Mouse (Mus musculus) heart, adult 2 months (tissue): ENCODE data around the gene Slc25a5. TPM values are rescaled to one million over a fixed set of nuclear protein-coding genes. Genes with fewer than 3 reads are reported as not detected.

Experiments used
- DNase-seq, 2 experiments: peaks; one replicate each; pipeline ENCODE4 v3.0.0; 2021
- H3K27ac ChIP-seq: fragments of 200-600 bp; 2 replicates; pipeline ENCODE4 v1.8.1; 2022
- H3K27me3 ChIP-seq: fragments of 200-500 bp; 2 replicates; pipeline ENCODE4 v1.6.1; 2012; ENCODE audit warnings: mild to moderate bottlenecking, low read length, inconsistent platforms, mixed read lengths; ENCODE audit not compliant: control insufficient read depth, insufficient read depth
- H3K36me3 ChIP-seq: fragments of 200-500 bp; 2 replicates; pipeline ENCODE4 v1.6.1; 2012; ENCODE audit warnings: low read length, inconsistent platforms; ENCODE audit not compliant: control insufficient read depth, insufficient read depth
- H3K4me1 ChIP-seq: fragments of 200-500 bp; 2 replicates; pipeline ENCODE4 v1.6.1; 2011; ENCODE audit warnings: low read length; ENCODE audit not compliant: control insufficient read depth, insufficient read depth
- H3K4me3 ChIP-seq: fragments of 200-600 bp; 2 replicates; pipeline ENCODE4 v1.8.1; 2022
- H3K79me2 ChIP-seq: fragments of 200-500 bp; replicated peaks from 2 replicates; pipeline ENCODE4 v1.6.1; 2012; ENCODE audit warnings: mild to moderate bottlenecking, inconsistent platforms, low read length, moderate library complexity, mixed read lengths; ENCODE audit not compliant: control insufficient read depth, insufficient read depth
- H3K9ac ChIP-seq: fragments of 200-500 bp; 2 replicates; pipeline ENCODE4 v1.6.1; 2012; ENCODE audit warnings: low read depth, mild to moderate bottlenecking, control low read depth, inconsistent platforms, low read length, mixed read lengths
- CTCF ChIP-seq: fragments of 200-600 bp; IDR thresholded peaks from 2 replicates; pipeline ENCODE4 v1.8.1; 2022; ENCODE audit warnings: antibody characterized with exemption, mild to moderate bottlenecking, moderate library complexity
- EP300 ChIP-seq: fragments of 200-500 bp; IDR thresholded peaks from 2 replicates; pipeline ENCODE4 v1.6.1; 2011; ENCODE audit warnings: low read depth, low read length, control low read depth; ENCODE audit not compliant: insufficient read depth
- POLR2A ChIP-seq: fragments of 200-500 bp; IDR thresholded peaks from 2 replicates; pipeline ENCODE4 v1.6.1; 2011; ENCODE audit warnings: mild to moderate bottlenecking, low read depth, low read length, control low read depth; ENCODE audit not compliant: insufficient read depth
- WGBS: fragments of 180-500 bp; shearing (Covaris S2); methylation state at CpG from one replicate; pipeline ENCODE4 v1.1.7; 2018; 5-methylcytosine and 5-hydroxymethylcytosine counted together
- intact Hi-C: fragments of 180-260 bp; cut with DNase I; formaldehyde crosslinking; loops from one replicate; pipeline ENCODE4 v1.15.1; 2025
- long read RNA-seq: library from polyadenylated mRNA; stranded (forward); transcript quantifications from one replicate; pipeline ENCODE4 v2.0.0, GENCODE M21; 2021
- polyA plus RNA-seq: library from polyadenylated mRNA; depleted of rRNA; stranded (reverse); fragments of >200 nt; gene quantifications from 2 replicates; pipeline ENCODE4 v1.2.3, GENCODE M21; 2012; rRNA removed
- total RNA-seq, 2 experiments: library from RNA; stranded (reverse); gene quantifications; 2 replicates each; pipeline ENCODE4 v1.2.3; 2021

Slc25a5 gene
- total RNA-seq (100 to 1,000 TPM; 352 to 447 TPM), polyA plus RNA-seq (425 and 550 TPM in 2 replicates)
- long read RNA-seq, transcript Slc25a5-201 (4 exons, 1,240 nt), result major isoform, 416 of 1,460 reads
- long read RNA-seq, partial matches to known transcripts, result 4 of 1,460 reads
- long read RNA-seq, other reads (novel, unspliced or antisense), result 1,040 of 1,460 reads

DNA sequence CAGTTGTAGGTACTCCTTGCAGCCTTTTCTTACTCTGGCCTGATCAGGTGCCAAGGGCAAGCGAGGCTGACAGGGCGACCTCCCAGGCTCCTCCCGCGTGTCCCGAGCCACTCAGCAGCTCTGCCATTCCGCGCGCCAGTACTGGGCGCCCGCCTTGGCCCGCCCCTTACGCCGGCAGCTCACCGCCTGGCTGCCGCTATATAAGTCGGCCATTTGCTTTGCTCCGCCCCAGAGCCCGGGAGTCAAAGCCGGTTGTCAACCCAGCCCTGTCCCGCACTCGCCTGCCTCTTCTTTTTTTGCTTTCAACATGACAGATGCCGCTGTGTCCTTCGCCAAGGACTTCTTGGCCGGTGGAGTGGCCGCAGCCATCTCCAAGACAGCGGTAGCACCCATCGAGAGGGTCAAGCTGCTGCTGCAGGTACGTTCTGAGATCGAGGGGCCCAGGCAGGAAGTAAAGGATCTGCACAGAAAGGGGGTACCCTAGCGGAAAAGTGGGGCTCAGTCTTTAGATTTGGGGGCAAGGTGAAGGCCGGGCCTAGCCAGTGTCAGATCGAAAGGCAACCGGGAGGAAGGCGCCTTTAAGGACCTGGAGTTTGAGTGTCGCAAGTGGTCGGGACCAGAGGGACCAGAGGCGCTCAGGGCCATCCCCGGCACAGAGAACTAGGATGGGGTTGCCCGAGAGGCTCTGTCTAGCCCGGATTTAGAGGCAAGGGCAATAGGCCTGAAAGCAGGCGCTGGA, at the start of gene Slc25a5:
Gene Slc25a5, plus strand, starts transcription at position 228 of the 739 bp plus-strand sequence.
- Histone ChIP-seq H3K27me3 (no peaks in the 10 kb centered on the region), H3K27ac (peak within 1 kb of the TSS; percentile 93), H3K4me1 (no peaks in the 10 kb centered on the region), H3K36me3 (peaks cover 5% of the 10 kb centered on the region), H3K4me3 (peak within 1 kb of the TSS; percentile 62), H3K79me2 (no peaks in the 10 kb centered on the region), H3K9ac (peak within 1 kb of the TSS; percentile 98)
- peak; percentile 83 to 90 for DNase-seq
- TF ChIP-seq EP300 (0 out of 2 replicates have a peak, but pooled peaks have one; percentile 11), CTCF (no peak), POLR2A (peak; percentile 89)
- 12% methylated on average over 41 of the region's 41 CpGs for WGBS
- intact Hi-C loops, result loop anchor here (1.0 kb wide), 1 partner anchor 12 kb away; no protein-coding TSS in a partner anchor

DNA sequence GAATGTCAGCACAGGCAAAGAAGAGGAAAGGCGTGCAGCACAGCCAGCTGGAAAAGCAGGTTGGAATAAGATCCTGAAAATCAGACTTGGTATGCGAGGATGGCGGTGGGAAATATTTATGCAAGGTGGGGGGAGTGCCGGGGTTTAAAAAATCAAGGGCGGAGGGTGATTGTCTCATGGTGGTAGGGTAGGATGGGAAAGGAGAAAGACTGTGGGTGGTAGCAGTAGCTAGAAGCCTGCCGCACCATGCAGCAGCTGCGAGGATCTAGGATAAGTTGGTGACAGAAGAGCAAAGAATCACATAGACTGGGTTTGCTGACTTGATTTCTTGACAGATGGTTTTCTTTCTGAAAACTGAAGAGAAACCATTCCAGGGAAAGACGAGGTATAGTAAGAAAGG, 48.7 kb upstream of the Slc25a5 start:
- no peaks in the 10 kb centered on the region for H3K79me2 ChIP-seq
- DNase-seq, result no peak
- H3K9ac ChIP-seq, result no peak overlapping the region
- H3K27me3 ChIP-seq, result no peaks in the 10 kb centered on the region
- WGBS, result 76% methylated on average over 8 of the region's 8 CpGs
- H3K4me1 ChIP-seq, result no peaks in the 10 kb centered on the region; the same call in none of the 2 replicates
- H3K4me3 ChIP-seq, result no peak overlapping the region
- intact Hi-C loops, result loop anchor here (5.0 kb wide), 1 partner anchor 104 kb away; no protein-coding TSS in a partner anchor
- H3K36me3 ChIP-seq, result no peaks in the 10 kb centered on the region
- H3K27ac ChIP-seq, result no peak overlapping the region
- TF ChIP-seq CTCF (no peak), EP300 (no peak), POLR2A (no peak)

DNA sequence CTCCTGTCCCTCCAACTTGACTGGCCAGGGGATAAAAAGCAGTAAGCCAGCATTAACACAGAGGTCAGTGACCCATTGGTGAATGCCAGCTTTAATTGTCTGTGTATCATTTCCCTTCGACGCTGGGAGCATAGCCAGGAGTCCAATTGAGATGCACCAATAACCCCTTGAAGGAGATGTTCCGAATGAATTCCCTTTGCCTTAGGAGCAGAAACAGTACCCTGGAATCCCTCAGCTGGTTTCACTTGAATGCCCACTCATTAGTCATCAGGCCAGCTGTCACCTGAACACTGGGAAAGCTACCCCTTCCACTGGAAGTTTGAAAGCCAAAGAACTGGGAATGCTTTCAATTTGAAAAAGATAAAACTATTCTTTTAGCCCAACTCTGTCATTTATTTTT, 46.9 kb upstream of the Slc25a5 start:
- no peak overlapping the region for H3K27ac ChIP-seq
- no peaks in the 10 kb centered on the region for H3K36me3 ChIP-seq
- intact Hi-C loops, result loop anchor here (5.0 kb wide), 1 partner anchor 106 kb away; no protein-coding TSS in a partner anchor
- H3K9ac ChIP-seq, result no peak overlapping the region
- no peak for TF ChIP-seq CTCF
- no peak for TF ChIP-seq POLR2A
- no peak for TF ChIP-seq EP300
- H3K27me3 ChIP-seq, result no peaks in the 10 kb centered on the region
- no peaks in the 10 kb centered on the region for H3K79me2 ChIP-seq
- no peak for DNase-seq
- H3K4me1 ChIP-seq, result no peaks in the 10 kb centered on the region; the same call in none of the 2 replicates
- no peak overlapping the region for H3K4me3 ChIP-seq
- WGBS, result 41% methylated on average over 3 of the region's 3 CpGs

DNA sequence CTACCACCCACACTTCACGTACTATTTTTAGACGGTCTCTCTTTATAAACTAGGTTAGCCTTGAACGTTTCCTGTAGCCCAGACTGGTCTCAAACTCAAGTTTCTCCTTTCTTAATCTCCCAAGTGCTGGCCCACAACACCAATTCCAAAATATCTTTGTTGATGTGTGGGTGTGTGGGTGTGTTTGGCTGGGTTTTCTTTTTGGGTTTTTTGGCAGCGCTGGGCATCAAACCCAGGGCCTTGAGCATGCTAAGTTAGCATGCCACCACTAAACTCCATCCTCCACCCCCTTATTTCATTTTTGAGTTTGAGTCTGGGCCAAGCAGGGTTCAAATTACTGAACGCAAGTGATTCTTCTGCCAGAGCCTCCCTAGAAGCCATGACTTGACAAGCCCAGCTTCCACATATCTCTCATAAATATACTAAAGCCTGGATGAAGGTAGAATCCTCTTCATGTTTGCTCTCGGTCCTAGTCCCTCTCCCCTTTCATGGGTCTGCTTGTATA, 46.1 kb upstream of the Slc25a5 start:
- TF ChIP-seq POLR2A (no peak), EP300 (no peak), CTCF (no peak)

DNA sequence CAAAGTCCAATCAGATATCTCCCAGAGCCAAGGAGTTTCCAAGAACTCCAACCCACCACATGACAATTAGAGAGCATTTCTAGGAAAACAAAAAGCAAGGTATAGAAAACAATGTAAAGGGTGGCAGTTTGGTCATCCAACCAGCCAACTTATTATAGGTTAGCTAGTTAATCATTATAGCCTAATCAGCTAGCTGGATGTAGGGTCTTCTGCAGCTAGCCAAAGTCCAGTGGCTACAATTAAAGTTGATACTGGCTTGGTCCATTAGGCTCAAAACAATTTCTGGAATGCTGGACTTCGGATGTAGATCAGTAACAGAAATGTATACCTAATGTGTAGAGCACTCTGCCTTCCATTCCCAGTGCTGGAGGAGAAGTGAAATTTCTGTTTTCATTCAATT, 44.9 kb upstream of the Slc25a5 start:
- TF ChIP-seq EP300 (no peak), CTCF (no peak), POLR2A (no peak)
- Histone ChIP-seq H3K79me2 (no peaks in the 10 kb centered on the region), H3K4me3 (no peak overlapping the region), H3K9ac (no peak overlapping the region), H3K27me3 (no peaks in the 10 kb centered on the region), H3K27ac (no peak overlapping the region), H3K4me1 (no peaks in the 10 kb centered on the region; the same call in 1 of the 2 replicates), H3K36me3 (no peaks in the 10 kb centered on the region)
- intact Hi-C loops, result no loop called here
- no peak for DNase-seq
- 71% methylated on average over 1 of the region's 1 CpGs for WGBS

More for the DNA sequence above, 46.1 kb upstream of the Slc25a5 start:
- Histone ChIP-seq H3K79me2 (no peaks in the 10 kb centered on the region), H3K4me1 (no peaks in the 10 kb centered on the region; the same call in 1 of the 2 replicates), H3K9ac (no peak overlapping the region), H3K4me3 (no peak overlapping the region), H3K36me3 (no peaks in the 10 kb centered on the region), H3K27me3 (no peaks in the 10 kb centered on the region), H3K27ac (no peak overlapping the region)
- intact Hi-C loops, result loop anchor here (5.0 kb wide), 1 partner anchor 107 kb away; no protein-coding TSS in a partner anchor
- no peak for DNase-seq
- 51% methylated on average over 6 of the region's 6 CpGs for WGBS

DNA sequence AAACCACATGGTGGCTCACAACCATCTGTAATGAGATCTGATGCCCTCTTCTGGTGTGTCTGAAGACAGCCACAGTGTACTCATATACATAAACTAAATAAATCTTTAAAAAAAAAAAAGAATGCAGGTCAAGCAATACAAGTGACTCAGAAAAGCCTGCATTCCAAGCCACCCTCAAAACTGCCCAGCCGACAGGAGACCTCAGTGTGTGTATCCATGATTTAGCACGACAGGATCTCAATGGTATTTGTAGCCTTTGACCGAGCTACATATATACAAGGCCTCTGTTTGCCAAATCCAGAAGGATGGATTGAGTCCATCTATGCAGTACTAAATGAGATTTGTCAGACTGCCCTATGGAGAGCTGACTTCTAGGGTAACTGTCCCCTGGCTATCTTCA, 42.9 kb upstream of the Slc25a5 start:
- WGBS, result 82% methylated on average over 3 of the region's 3 CpGs
- no peak for TF ChIP-seq POLR2A
- TF ChIP-seq EP300, result no peak
- TF ChIP-seq CTCF, result no peak
- Histone ChIP-seq H3K4me1 (no peaks in the 10 kb centered on the region; the same call in 1 of the 2 replicates), H3K9ac (no peak overlapping the region), H3K27me3 (no peaks in the 10 kb centered on the region), H3K36me3 (no peaks in the 10 kb centered on the region), H3K4me3 (no peak overlapping the region), H3K27ac (no peak overlapping the region), H3K79me2 (no peaks in the 10 kb centered on the region)
- DNase-seq, result no peak
- intact Hi-C loops, result no loop called here
